Mouse (Mus musculus): ENCODE results near the gene Rtn4rl1.
"Not testable (repeated sequence)": the region's sequence is repeated elsewhere in the genome, so short reads cannot be mapped to it uniquely, and the experiment has no call there.

Gene Rtn4rl1

GRCm38 (mm10) chr11:75279342-75280065 is 85.9 kb downstream of the Rtn4rl1 start:
- DNase-seq, result peak; percentile 60 to 69

- no peak for DNase-seq
Observed at GRCm38 (mm10) chr11:75280066-75280410, 86.5 kb downstream of the Rtn4rl1 start.

GRCm38 (mm10) chr11:75280435-75281001 is 86.9 kb downstream of the Rtn4rl1 start:
- DNase-seq, result no peak

GRCm38 (mm10) chr11:75281380-75282256 is 88.0 kb downstream of the Rtn4rl1 start:
- DNase-seq, result no peak

GRCm38 (mm10) chr11:75282496-75283120 is 89.0 kb downstream of the Rtn4rl1 start:
- peak; percentile 46 to 59 for DNase-seq

GRCm38 (mm10) chr11:75283784-75284183 is 90.2 kb downstream of the Rtn4rl1 start:
- DNase-seq, result not testable (repeated sequence)

GRCm38 (mm10) chr11:75285893-75286467 is 92.4 kb downstream of the Rtn4rl1 start:
- DNase-seq, result no peak

GRCm38 (mm10) chr11:75286868-75287267 is 93.3 kb downstream of the Rtn4rl1 start:
- DNase-seq, result no peak

- no peak for DNase-seq
Observed at GRCm38 (mm10) chr11:75287940-75288339, 94.4 kb downstream of the Rtn4rl1 start.

- no peak for DNase-seq
Observed at GRCm38 (mm10) chr11:75288517-75288916, 94.9 kb downstream of the Rtn4rl1 start.

GRCm38 (mm10) chr11:75289120-75289519 is 95.5 kb downstream of the Rtn4rl1 start:
- no peak for DNase-seq

- peak; percentile 90 to 92 for DNase-seq
Observed at GRCm38 (mm10) chr11:75290566-75291271, 97.1 kb downstream of the Rtn4rl1 start.

GRCm38 (mm10) chr11:75291389-75292215 is 98.0 kb downstream of the Rtn4rl1 start:
- DNase-seq, result peak in 1 of 2 experiments; percentile 47

- DNase-seq, result no peak
Observed at GRCm38 (mm10) chr11:75292281-75292680, 98.7 kb downstream of the Rtn4rl1 start.

GRCm38 (mm10) chr11:75293852-75294361 is 100.3 kb downstream of the Rtn4rl1 start:
- DNase-seq, result peak; percentile 35 to 51

- peak in 1 of 2 experiments; percentile 21 for DNase-seq
Observed at GRCm38 (mm10) chr11:75294862-75295261, 101.3 kb downstream of the Rtn4rl1 start.

- DNase-seq, result not testable (repeated sequence)
Observed at GRCm38 (mm10) chr11:75295534-75295933, 102.0 kb downstream of the Rtn4rl1 start.

- DNase-seq, result no peak
Observed at GRCm38 (mm10) chr11:75296406-75297005, 102.9 kb downstream of the Rtn4rl1 start.

- no peak for DNase-seq
Observed at GRCm38 (mm10) chr11:75297631-75298030, 104.0 kb downstream of the Rtn4rl1 start.

GRCm38 (mm10) chr11:75298491-75298890 is 104.9 kb downstream of the Rtn4rl1 start:
- peak in 1 of 2 experiments; percentile 54 for DNase-seq

All from kidney, postnatal 4 days (tissue).